Mouse (Mus musculus) cerebellum, postnatal 25 days (tissue): ENCODE measurements around the gene BC005624.
A peak's percentile ranks its signal among the peaks of the same experiment; 100 is the strongest.

Source experiments
- DNase-seq, 2 experiments: peaks; one replicate each; pipeline ENCODE4 v3.0.0; 2021; ENCODE audit warnings: mixed read lengths in 2 of 2

Gene BC005624

DNA sequence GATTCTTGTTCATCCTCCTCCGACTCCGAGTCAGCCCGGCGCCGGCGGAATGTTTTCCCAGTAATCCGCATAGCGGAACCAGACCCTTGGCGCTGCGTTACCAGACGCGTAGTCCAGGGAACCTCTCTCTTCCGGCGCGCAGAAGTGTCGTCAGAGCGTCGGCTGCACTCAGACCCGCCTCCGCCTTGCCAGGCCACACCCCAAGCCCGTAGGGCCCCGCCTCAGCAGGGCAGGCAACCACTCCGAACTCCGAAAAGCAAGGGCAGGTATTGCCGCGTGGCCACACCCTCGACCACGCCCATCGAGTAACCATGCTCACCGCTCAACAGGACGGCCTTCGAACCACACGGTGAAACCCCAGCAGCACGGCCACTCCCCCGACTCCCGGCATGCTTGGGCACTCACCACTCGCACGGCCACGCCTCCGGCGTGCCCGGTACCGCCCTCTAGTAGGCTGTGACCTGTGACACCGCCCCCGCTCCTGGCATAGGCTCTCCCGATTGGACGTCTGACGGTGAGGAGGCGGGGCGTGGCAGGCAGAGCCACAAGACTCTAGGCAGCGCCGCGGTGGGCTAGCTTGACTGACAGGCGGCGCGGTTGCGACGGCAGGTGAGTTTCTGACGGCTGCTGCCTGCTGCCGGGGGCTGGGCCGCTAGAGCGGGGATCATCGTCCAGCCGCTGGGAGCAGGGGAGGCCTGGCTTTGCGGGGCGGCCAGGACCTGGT lies at the start of gene BC005624, which contains the start of gene Usp20:
TSS of gene BC005624 (minus strand) at position 412 of the 724 bp plus-strand sequence.
TSS of gene Usp20 (plus strand) at position 490 of the 724 bp plus-strand sequence.
- DNase-seq = peak; percentile 98 to 99

DNA sequence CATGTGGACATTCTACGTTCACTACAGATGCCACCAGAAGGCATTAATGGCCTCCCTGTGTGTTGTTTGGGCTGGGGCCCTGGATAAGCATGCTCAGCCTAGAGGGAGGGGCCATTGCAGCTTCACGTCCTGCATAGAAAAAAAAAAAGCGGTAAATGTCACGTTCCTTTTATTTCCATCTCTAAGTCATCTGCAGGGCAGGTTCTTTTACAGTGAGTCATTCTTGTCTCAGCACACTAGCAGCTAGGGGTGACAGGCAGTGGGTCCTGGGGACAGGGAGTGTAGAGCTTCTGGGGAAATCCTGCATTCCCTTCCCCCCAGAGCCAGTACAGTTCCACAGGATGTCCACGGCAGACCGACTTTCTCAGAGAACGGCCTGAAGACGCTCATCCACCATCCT lies 44.6 kb upstream of the BC005624 start:
- DNase-seq = no peak

DNA sequence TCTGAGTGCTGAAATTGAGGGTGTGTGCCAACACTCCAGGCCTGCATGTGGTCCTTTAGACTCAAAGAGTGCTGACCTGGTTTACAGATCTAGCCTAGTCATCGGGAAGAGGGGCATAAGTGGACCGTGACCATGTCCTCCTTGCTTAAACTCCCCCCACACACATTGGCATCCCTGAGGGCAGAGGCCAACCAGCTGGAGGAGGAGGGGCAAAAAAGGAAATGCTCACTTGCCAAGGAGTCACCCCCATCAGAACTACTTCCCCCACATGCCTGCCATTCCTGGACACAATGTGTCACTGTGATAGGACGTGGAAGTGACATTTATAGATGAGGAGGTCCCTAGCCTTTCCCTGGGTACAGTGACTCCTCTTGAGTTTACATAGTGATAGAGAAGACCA lies 43.5 kb upstream of the BC005624 start:
- DNase-seq = no peak

DNA sequence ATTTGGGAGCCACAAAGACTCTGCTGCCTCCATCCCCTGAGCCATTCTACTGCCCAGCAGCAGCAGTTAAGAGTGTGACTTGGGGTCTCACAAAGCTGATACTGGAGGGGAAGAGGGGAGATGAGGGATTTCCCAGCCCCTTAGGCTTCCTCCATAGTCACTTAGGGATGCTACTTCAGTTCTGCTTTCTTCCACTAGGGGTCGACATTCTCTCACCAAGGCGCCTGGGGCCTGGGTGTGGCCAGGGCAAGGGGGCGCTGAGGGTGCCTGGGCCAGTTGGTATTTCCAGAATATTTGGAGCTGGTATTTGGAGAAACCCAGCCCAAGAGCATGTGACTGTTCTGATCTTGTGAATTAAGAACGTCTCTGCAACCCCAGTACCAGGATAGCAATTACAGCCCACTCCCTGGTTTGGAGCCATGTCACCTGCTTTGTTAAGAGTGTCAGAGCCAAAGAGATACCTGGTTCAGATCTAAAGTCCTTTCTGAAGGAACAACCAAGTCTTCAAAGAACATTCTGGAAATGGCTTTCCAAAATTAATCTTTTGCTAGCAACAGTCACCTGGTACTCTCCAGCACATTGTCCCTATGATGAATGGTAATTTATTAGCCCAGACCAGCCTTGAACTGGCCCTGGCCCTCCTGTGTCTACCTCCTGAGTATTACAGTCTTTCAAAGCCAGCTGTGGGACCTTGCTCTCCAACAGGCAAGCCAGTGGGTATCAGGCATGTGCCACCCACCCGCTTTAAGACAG lies 42.8 kb upstream of the BC005624 start:
- peak; percentile 77 to 83 for DNase-seq

DNA sequence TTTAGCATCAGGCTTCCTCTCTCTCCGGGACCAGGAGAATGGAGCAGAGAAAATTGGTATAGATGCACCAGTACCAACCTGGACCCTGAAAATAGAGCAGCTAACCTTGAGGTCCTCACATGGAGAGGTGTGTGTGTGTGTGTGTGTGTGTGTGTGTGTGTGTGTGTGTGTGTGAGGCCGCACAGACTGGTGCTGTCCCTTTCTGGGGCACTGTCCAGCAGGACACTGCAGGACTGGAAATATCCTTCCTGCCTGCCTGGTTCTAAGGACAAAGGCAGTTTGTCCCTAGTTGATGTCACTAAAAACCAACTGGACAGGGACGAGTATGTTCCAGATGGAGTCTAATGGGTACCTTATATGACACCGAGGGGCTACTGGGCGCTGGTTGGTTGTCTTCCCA lies 41.9 kb upstream of the BC005624 start:
- DNase-seq = peak; percentile 51 to 56

DNA sequence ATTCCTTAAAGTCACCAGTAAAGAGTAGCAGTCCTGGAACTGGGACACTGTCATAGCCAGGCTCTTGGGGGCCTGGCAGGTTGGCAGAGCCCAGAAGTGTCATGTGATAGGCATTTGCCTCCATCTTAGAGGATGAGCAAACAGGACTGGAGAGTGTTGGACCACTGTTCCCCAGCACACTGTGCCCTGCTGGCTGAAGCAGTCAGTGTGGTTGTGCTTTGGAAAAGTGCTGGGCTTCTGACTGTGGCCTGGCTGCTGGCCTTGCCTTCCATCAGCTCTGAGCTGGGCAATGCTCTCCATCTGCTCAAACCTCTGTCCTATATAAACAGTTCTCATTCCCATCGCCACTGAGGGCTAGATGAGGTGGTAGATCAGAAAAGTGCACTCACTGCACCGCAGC lies 38.2 kb upstream of the BC005624 start:
- peak; percentile 60 to 64 for DNase-seq

DNA sequence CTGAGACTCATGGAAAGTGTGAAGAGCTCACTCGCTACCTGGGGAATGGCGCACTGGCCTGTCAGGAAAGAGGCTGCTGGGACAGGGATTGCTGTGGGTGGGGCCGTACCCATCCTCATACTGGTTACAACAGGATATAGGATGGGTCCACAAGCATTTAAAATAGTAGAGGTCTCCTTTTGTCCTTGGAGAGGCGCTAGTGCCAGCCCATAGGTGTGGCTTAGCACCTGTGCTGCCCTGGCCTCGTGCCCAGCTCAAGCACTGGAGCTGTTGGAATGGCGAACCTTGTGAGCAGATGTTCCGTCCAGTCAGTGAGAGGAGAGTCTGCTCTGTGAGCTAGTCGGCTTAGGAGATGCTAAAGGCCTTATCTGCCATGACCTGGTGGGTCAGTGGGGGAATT lies 37.0 kb upstream of the BC005624 start:
- peak in 1 of 2 experiments; percentile 80 for DNase-seq

DNA sequence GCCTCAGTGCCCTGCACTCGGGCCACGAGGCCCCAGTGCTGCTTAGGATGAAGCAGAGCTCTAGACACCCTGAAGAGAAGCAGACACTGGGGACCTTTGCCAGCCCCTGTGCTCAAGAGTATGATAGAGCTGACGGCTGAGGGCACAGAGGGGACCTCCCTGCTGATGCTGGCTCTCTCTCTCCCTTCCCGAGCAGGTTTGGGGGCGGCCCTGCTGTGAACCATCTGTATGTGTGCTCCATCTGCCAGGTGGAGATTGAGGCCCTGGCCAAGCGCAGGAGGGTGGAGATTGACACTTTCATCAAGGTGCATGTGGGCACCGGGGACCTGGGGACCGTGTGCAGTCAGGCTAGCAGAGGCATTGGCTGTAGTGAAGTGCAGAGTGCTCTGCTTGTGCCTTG lies 36.5 kb upstream of the BC005624 start:
- DNase-seq = peak; percentile 95

DNA sequence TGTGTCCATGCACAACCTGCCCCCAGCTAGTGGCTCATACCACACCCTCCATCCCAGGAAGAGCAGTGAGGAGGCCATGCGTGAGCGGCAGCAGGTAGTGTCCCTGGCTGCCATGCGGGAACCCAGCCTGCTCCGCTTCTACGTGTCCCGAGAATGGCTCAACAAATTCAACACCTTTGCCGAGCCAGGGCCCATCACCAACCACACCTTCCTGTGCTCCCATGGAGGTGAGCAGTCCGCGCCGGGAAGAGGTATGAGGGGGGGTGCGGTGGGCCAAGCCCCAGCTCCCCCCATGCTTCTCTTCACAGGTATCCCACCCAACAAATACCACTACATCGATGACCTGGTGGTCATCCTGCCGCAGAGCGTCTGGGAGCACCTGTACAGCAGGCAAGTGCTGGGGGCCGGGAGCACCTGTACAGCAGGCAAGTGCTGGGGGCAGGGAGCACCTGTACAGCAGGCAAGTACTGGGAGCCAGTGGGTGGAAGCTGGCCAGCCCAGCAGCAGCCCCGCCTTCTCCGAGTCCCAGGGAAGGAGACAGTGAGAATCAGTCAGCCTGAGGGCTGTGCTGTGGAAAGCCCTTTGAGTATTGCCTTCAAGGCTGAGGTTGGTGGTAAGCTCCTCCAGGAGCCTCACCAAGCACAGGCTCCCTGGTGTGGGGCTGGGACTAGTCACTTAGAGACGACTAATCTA lies 35.8 kb upstream of the BC005624 start:
- DNase-seq = peak in 1 of 2 experiments; percentile 74

DNA sequence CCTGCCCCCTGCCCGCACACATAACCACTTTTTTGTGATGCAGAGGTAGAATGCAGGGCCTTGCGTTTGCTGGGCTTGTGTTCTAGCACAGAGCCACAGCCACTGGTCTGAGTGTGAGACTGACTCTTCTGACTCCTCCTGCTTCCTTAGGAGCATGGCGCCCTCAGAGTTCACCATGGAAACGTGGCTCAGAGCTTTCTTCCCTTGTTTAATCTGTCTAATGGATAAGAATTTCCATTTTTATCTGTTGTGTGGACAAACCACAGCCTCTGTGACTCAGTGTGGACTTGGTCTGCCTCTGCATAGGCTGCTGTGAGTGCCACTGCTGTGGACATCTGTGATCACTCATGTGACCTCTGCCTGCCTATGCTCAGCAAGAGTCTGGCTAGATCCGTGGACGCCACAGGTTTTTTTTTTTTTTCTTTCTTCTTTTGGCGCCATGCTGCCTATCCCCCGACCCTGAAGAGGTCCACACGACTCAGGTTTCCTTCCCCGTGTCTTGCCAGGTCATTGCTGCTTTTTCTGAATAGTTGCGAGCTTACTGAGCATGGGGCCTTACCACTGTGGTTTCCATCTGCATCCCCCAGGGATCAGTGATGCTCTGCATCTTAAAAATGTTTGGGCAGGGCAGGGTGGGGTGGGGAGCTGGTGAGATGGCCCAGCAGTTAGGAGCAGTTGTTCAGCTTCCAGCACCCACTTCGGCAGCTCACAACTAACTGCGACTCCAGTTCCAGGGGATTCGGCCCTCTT lies 31.5 kb upstream of the BC005624 start:
- DNase-seq = no peak

DNA sequence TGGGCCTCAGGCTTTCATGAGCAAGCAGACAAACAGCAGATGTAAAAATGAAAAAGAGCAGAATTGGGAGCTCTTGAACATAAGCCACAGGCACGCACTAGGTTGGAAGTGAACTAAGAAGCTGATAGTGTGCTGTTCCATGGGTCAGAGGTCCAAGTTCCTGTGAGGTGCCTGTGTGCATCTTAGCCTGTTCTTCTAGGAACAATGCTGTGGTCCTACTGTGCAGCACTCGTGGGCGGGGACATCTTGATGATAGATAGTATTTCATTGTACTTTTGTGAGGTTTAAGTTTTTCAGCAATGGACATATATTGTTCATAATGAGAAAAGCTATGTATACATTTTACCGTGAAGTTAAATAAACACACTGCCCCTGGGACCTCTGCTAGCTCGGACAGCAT lies 25.2 kb upstream of the BC005624 start:
- DNase-seq = no peak

DNA sequence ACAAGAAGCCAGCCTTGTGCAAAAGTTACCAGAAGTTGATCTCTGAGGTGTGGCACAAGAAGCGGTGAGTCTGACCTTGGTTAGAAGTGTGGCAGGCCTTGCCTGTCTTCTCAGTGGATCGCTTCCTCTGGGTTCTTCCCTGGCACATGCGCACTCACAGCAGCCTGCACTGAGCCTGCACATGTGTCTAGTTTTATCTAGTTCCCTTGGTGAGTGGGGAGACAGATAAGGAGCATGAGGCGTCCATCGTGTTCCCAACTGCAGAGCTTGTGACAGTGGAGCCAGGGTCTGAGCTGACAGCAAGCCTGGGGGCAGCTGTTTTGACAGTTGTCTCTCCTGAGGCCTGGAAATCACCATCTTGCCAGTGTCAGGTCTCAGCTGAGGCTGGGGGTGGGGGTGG lies 24.4 kb upstream of the BC005624 start:
- no peak for DNase-seq

DNA sequence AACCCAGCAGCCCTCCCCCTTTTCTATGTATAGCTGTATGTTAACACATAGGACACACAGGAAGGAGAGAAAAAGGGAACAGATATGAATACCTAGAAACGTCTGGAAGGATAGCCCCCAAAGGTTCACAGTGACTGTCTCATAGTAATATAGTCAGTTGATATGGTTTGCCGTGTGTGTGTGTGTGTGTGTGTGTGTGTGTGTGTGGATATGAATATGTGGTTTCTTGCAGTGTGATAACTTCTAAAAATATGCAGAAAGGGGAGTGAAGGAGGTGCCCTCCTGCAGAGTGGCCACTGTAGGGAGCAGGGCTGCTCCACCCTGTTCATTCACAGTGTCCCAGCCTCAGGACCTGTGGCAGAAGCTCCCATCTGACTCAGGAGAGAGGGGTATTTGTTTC lies 23.5 kb upstream of the BC005624 start:
- no peak for DNase-seq

DNA sequence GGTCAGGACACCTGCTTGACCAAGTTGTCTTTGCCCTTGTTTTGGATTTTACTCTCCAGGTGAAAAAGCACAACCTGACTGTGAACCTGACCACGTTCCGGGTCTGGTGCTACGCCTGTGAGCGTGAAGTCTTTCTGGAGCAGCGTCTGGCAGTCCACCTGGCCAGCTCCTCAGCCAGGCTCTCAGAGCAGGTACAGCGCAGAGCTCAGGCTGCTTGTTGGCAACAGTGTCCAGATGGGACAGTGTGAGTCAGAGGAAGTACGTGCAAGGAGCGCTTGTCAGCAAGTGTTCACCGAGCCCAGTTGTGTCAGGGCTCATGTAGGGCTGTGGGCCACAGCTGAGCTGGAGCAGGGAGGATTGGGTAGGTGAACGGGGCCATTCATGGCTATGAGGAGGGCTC lies 20.9 kb upstream of the BC005624 start:
- peak; percentile 43 to 53 for DNase-seq

DNA sequence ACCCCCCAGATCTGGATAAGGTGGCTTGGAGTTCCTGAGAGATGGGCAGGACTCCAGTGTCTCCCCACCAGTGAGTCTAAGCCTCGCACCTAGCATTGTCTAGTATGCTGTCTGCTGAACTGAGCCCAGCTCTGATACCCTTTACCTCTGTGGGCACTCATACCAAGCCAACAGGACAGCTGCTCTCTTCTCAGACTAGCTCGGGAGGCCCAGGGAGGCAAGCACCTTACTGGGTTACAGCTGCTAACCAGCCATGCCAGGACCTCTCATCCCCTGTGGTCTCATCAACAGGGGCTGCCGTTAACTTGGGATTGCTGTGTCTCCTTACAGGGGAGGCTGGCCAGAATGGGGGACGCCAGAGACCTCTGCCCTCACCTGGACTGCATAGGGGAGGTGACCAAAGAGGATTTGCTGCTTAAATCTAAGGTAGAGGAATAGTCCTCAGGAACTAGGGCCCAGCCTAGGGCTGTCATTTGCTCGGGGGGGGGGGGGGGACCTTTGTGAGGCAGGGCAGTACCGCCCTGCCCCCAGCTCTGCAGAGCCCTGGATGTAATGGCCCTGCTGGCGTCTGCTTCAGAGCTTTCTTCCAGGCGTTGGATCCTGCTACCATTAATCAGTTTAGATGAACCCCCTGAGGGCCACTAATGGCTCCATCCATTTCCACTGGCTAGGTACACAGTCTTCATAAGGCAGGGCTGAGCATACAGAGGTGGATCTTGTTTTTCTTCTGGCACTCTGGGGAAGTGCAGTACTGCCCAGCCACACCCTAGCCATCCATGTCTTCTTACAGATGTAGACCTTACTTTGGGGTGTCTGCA lies 16.7 kb upstream of the BC005624 start:
- no peak for DNase-seq

DNA sequence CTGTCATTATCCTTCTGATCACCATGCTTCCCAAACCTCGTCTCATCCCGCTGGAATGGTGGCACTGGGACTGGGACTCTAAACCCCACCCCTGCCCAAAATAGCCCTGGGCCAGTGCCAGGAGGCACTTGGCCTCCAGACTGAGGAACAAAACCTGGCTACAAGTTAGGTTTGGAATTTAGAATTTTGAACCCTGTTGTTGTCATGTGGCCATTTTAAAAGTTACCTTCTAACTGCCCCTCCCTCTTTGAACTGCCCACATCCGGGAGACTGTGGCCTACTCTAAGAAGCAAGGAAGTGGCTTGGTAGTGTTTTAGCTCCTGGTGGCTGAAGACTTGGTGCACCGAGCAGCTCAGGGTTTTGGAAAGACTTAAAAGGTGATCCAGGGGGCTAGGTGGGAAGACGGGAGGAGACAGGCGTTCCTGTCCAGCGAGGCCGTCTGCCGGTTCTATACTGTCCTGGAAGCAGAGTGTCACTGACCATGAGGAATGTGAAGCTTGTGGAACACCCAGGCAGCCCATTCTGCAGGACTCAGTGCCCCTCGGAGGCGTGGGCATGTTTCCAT lies 13.5 kb upstream of the BC005624 start:
- DNase-seq = peak; percentile 59 to 77

DNA sequence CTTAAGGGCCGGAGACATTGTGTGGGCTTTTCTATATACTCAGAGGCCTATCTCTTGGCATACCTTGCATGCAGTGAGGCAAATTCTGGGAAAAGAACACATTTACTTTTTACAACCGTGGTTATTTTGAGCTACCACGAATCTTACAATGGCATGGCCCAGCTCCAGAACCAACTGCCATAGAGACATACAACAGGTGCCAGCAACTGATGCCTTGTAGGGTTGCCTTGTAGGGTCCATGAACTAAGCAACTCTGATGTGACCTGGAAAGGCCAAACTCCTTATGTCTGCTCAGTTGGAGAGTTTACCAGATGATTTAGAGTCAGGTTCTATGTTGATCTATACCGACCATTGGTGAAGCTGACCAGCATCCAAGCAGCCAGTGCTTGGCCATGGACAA lies 12.9 kb upstream of the BC005624 start:
- no peak for DNase-seq

DNA sequence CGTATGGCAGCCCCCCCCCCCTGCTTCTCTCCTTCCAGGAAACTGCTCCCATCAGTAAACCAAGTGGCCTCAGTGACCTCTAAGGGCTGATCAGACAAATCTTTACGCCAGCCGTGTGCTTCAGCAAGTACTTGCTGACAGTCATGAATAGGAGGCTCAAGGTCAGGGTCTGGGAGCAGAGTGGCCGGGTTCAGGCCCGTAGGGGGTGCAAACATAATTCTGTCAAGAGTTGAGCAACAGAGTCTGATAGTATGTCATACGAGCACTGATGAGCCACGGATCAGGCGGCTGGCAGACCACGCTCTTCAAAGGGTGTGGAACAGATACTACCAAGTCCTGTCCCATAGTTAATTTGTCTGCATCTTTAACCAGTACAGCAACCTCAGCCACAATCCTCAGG lies 8.2 kb upstream of the BC005624 start:
- DNase-seq = no peak

DNA sequence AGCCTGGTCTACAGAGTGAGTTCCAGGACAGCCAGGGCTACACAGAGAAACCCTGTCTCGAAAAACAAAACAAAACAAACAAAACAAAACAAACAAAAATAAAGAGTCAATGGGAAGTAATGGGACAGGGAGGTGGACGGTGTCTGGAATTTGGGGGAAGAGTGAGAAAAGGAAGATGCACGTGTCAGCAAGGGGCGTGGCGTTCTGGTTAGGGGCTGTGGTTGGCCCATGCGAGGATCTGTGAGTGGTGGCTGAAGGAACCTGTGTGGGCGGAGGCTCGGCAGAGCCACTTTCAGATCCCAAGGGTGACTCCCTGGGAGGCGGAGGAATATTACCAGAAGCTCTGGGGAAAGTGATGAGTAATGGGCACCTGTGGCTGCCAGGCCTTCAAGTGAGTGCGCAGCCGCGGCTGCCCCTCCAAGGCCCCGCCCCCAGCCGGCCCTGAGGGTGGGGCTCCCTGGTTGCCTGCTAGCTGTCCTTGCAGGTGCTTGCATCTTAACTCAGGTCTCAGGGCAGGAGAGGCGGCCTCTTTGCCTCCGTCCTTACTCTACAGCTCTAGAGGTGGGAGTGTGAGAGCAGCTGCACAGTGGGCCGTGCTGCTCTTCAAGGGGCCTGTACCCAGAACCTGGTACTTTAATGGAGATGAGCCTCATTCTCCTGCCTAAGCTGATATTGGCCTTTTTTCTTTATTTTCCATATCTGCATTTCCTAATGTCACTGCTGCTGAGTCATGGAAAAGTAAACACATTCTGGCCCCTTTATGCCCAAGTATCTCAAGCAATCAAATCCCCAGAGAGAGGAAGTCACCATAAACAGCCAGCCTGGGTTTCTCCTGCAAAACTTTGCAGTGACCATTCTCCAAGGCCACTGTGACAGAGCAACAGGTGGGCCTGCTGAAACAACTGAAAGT lies 3.4 kb upstream of the BC005624 start:
- peak in 1 of 2 experiments; percentile 54 for DNase-seq

DNA sequence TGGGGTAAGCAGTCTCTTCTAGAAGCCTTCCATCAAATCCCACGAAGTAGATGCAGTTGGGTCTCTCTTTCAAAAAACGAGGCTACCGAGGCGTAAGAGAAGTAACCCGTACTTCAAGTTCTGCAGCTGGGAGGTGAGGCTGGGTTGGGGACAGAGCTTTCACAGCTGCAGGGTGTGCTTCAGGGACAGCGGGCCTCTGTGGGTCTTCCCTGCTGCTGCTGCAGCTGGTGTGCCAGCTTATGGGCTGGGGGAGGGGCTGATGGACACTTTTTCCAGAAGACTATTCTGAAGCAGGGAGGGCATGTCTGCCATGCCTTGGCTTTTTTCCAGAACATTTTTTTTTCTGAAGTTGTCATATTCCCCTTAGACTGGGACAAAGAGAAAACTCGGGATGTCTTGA lies 1.0 kb upstream of the BC005624 start:
- DNase-seq = peak in 1 of 2 experiments; percentile 48
